Mouse (Mus musculus) stomach, postnatal 0 days (tissue): Measurements from ENCODE around the gene Zfp992. TPM values are rescaled to one million over a fixed set of nuclear protein-coding genes. Genes with fewer than 3 reads are reported as not detected.
"Not testable (repeated sequence)": the region's sequence is repeated elsewhere in the genome, so short reads cannot be mapped to it uniquely, and the experiment has no call there.

ENCODE experiments used
- ATAC-seq: fragments of 200-750 bp; cut with Nextera tagmentation; 2 replicates; pipeline ENCODE4 v1.8.0; 2017; ENCODE audit not compliant: low FRiP score, low TSS enrichment
- DNase-seq: peaks from one replicate; pipeline ENCODE4 v3.0.0-alpha.2; 2016; ENCODE audit warnings: low spot score
- H3K27ac ChIP-seq: fragments of 300-500 bp; sonication (generic); replicated peaks from 2 replicates; pipeline ENCODE4 v1.5.1; 2014; ENCODE audit warnings: mild to moderate bottlenecking, control low read depth
- H3K27me3 ChIP-seq: fragments of 300-500 bp; sonication (generic); 2 replicates; pipeline ENCODE4 v1.6.1; 2014; ENCODE audit warnings: low read length; ENCODE audit not compliant: control insufficient read depth, insufficient read depth
- H3K36me3 ChIP-seq: fragments of 300-500 bp; sonication (generic); 2 replicates; pipeline ENCODE4 v1.6.1; 2014; ENCODE audit warnings: low read length, mixed read lengths; ENCODE audit not compliant: control insufficient read depth, insufficient read depth
- H3K4me1 ChIP-seq: fragments of 300-500 bp; sonication (generic); replicated peaks from 2 replicates; pipeline ENCODE4 v1.6.1; 2014; ENCODE audit warnings: antibody characterized with exemption; ENCODE audit not compliant: control insufficient read depth, insufficient read depth
- H3K4me2 ChIP-seq: fragments of 300-500 bp; sonication (generic); replicated peaks from 2 replicates; pipeline ENCODE4 v1.6.1; 2014; ENCODE audit warnings: low read depth, mild to moderate bottlenecking, control low read depth, moderate library complexity
- H3K4me3 ChIP-seq: fragments of 300-500 bp; sonication (generic); 2 replicates; pipeline ENCODE4 v1.5.1; 2014; ENCODE audit warnings: low read depth, low read length, control low read depth
- H3K9ac ChIP-seq: fragments of 300-500 bp; sonication (generic); 2 replicates; pipeline ENCODE4 v1.6.1; 2014; ENCODE audit warnings: mild to moderate bottlenecking, low read length, control low read depth, mixed read lengths
- H3K9me3 ChIP-seq: fragments of 300-500 bp; sonication (generic); 2 replicates; pipeline ENCODE4 v1.6.1; 2016; ENCODE audit warnings: low read length; ENCODE audit not compliant: control insufficient read depth
- CTCF ChIP-seq: IDR thresholded peaks from 2 replicates; pipeline ENCODE4 v1.5.1; 2016; ENCODE audit warnings: antibody characterized with exemption, low read depth, mild to moderate bottlenecking, moderate library complexity
- EP300 ChIP-seq: optimal IDR thresholded peaks from 2 replicates; pipeline ENCODE3; 2016; ENCODE audit warnings: antibody characterized with exemption
- WGBS: fragments of 180-500 bp; shearing (Covaris S2); extraction: QIAGEN DNeasy Blood & Tissue Kit; methylation state at CpG from one replicate; pipeline ENCODE4 v1.1.7; 2014; 5-methylcytosine and 5-hydroxymethylcytosine counted together
- polyA plus RNA-seq: library from polyadenylated mRNA; unstranded; fragments of >200 nt; fragmentation: Nextera tagmentation; extraction: Ambion mirVana; gene quantifications from 2 replicates; pipeline ENCODE4 v1.2.1, GENCODE M21; 2015

Zfp992 gene
- polyA plus RNA-seq, 1 experiment from 2014 or later = 1.2 TPM

- H3K4me1 ChIP-seq = no peaks in the 10 kb centered on the region
- no peaks in the 10 kb centered on the region; the same call in 1 of the 2 replicates for H3K36me3 ChIP-seq
- H3K4me3 ChIP-seq = no peak overlapping the region
- no peak for TF ChIP-seq EP300
- no peak for TF ChIP-seq CTCF
- H3K27ac ChIP-seq = no peak overlapping the region
- DNase-seq (no peak), ATAC-seq (no peak)
- no peak overlapping the region for H3K9ac ChIP-seq
- no peak overlapping the region for H3K4me2 ChIP-seq
- WGBS = 60% methylated on average over 2 of the region's 2 CpGs
- peaks cover 25% of the 10 kb centered on the region for H3K9me3 ChIP-seq
- H3K27me3 ChIP-seq = no peaks in the 10 kb centered on the region
Measured at GRCm38 (mm10) chr4:146457126-146457525, 8.3 kb downstream of the Zfp992 start.

- 53% methylated on average over 1 of the region's 1 CpGs for WGBS
- ATAC-seq (peak; percentile 31; the same call in 1 of the 2 replicates), DNase-seq (no peak)
- Histone ChIP-seq H3K4me1 (no peaks in the 10 kb centered on the region), H3K27ac (no peak overlapping the region), H3K9me3 (peaks cover 22% of the 10 kb centered on the region), H3K36me3 (no peaks in the 10 kb centered on the region; the same call in 1 of the 2 replicates), H3K27me3 (no peaks in the 10 kb centered on the region), H3K9ac (no peak overlapping the region), H3K4me3 (no peak overlapping the region), H3K4me2 (no peak overlapping the region)
- no peak for TF ChIP-seq EP300
- no peak for TF ChIP-seq CTCF
Measured at GRCm38 (mm10) chr4:146457720-146458119, 8.9 kb downstream of the Zfp992 start.

DNA sequence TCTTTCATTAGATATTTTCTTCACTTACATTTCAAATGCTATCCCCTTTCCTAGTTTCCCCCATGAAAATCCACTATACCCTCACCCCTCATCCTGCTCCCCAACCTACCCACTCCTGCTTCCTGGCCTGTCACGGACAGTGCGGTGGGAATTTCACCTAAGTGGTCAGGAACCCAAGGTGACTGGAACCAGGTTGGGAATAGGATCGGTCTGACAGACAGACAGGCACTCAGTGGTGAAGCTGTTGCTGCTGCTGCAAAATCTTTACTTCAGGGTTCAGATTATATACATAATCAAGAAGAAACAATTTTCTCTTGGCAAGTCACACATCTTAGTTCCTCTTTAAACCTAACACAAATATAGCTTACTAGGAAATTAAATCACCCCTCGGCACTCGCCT is 11.0 kb downstream of the Zfp992 start:
- H3K27ac ChIP-seq, H3K9ac ChIP-seq, H3K27me3 ChIP-seq, H3K36me3 ChIP-seq, H3K4me1 ChIP-seq, H3K4me3 ChIP-seq, DNase-seq, ATAC-seq, H3K4me2 ChIP-seq: not testable (repeated sequence)
- 84% methylated on average over 5 of the region's 5 CpGs for WGBS
- peaks cover 22% of the 10 kb centered on the region for H3K9me3 ChIP-seq

- H3K9ac ChIP-seq, ATAC-seq, H3K4me3 ChIP-seq, H3K4me2 ChIP-seq, H3K27me3 ChIP-seq, H3K4me1 ChIP-seq, H3K27ac ChIP-seq, DNase-seq, H3K36me3 ChIP-seq: not testable (repeated sequence)
- 80% methylated on average over 5 of the region's 5 CpGs for WGBS
- H3K9me3 ChIP-seq = peaks cover 17% of the 10 kb centered on the region
Measured at GRCm38 (mm10) chr4:146460685-146461084, 11.9 kb downstream of the Zfp992 start.

DNA sequence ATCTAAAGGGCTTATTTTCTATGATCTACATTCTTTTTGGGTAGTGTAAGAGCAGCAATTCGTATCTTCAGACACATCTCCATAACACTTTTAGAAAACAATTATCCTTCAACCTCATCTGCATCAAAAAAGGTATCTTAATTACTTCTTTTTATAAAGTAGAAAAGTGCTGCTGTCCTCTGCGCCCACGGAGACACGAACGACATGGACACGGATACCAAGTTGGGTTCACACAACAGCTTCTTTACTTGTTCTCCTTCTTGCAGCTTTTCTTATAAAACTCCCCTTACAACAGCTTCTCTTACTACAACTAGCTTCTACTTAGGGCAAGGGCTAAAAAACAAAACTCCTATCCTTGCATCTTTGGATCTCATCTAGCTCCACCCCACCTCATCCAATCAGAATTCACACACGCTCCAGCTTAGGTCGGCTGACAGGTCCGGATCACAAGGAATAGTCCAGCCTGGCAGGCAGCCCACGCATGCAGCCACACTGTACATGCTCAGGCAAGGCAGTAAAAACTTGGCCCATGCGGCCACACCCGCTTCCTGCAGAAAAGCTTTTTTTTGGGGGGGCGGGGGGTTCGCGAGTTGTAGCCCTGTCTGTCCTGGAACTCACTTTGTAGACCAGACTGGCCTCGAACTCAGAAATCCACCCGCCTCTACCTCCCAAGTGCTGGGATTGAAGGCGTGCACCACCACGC is 15.0 kb downstream of the Zfp992 start:
- DNase-seq, H3K9me3 ChIP-seq, H3K9ac ChIP-seq, H3K27me3 ChIP-seq, H3K4me3 ChIP-seq, H3K36me3 ChIP-seq, H3K27ac ChIP-seq, H3K4me2 ChIP-seq, H3K4me1 ChIP-seq: not testable (repeated sequence)
- 84% methylated on average over 17 of the region's 19 CpGs for WGBS
- ATAC-seq = peak; percentile 32; the same call in 1 of the 2 replicates

DNA sequence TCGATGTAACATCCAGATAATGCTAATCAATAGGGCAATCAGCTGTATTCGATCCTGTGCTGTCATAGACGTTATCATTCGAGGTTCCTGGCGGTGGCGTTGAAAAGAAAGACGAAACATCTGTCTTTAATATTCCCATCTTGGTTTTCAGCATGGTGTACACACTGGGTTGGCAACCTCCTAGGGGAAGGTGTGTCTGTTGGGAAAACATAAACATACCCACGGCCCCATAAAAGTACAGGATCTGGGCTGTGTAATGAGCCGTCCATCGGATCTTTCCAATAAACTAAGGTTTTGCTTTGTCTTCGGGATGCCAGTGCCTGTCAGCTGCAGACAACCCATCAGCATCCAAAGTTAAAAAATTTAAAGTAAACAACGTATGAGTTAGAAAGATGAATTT is 21.2 kb downstream of the Zfp992 start:
- H3K4me3 ChIP-seq, H3K27ac ChIP-seq, H3K36me3 ChIP-seq, H3K4me2 ChIP-seq, H3K27me3 ChIP-seq, DNase-seq, H3K9me3 ChIP-seq, H3K9ac ChIP-seq, H3K4me1 ChIP-seq: not testable (repeated sequence)
- peak; percentile 30; the same call in 1 of the 2 replicates for ATAC-seq
- 93% methylated on average over 9 of the region's 12 CpGs for WGBS

DNA sequence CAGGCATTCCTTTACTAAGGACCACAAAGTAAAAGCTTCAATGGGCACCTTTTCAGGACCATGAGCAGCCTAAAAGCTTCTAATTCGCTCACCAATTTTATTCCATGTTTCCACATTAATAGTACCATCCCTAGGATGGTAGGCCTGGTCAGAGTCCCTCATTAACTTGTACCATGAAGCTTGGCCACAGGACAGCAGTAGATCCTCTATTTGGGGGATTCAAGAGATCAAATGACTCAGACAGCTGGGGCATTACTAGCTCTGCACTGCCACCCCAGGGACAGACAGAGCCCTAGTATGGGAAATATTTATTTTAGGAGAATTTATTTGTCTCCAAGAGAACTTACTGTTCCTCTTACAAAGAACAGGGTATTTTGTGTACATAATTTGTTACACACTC is 25.4 kb downstream of the Zfp992 start:
- H3K4me3 ChIP-seq, H3K4me2 ChIP-seq, H3K27ac ChIP-seq, H3K36me3 ChIP-seq, H3K4me1 ChIP-seq, H3K27me3 ChIP-seq, H3K9ac ChIP-seq, DNase-seq: not testable (repeated sequence)
- H3K9me3 ChIP-seq = peaks cover 16% of the 10 kb centered on the region
- ATAC-seq = peak; percentile 50; the same call in 1 of the 2 replicates
- no CpG with 5 or more reads among the region's 1 CpGs for WGBS

- H3K9ac ChIP-seq, DNase-seq, H3K4me1 ChIP-seq, H3K4me3 ChIP-seq, H3K27ac ChIP-seq, H3K27me3 ChIP-seq, H3K36me3 ChIP-seq, H3K4me2 ChIP-seq: not testable (repeated sequence)
- 57% methylated on average over 54 of the region's 94 CpGs for WGBS
- peaks cover 13% of the 10 kb centered on the region for H3K9me3 ChIP-seq
- ATAC-seq = peak; percentile 80
Measured at GRCm38 (mm10) chr4:146474716-146475676, 26.2 kb downstream of the Zfp992 start.
